Mouse (Mus musculus): ENCODE results near the gene Mars. TPM values are rescaled to one million over a fixed set of nuclear protein-coding genes. Genes with fewer than 3 reads are reported as not detected.
A peak's percentile ranks its signal among the peaks of the same experiment; 100 is the strongest.

Mars gene
- total RNA-seq, 2 experiments from 2014 or later, result 105 to 221 TPM

DNA sequence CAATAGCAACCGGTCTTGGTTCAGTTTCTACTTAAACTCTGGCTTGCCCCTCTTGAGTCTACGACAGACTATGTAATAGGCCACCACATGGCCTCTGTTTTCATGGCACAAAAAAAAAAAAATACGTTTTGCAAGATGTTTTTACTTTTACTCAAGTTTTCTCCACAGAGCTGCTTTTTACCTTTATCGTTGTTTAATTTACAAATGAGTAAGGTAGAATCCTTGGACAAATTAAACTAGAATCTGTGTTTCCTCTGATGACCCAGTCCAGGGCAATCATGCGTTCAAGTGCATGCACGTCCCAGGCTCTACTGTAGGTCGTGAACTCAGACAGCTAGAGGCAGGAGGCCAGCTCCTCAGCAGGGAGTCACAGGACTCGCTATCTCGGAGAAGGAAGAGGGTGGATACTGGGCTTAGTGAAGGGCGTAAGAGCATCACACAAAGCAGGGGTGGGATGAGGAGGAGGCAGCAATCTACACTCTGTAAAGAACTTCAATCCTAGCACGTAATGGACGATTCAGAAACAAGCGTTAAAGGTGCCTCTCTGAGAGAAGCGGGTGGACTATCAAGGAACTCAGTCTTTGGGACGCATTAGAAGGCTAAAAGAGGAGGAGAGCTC, 21.9 kb downstream of the Mars start:
- no peak for ATAC-seq (replicated peaks; ENCODE audit: poor library complexity, severe bottlenecking)

DNA sequence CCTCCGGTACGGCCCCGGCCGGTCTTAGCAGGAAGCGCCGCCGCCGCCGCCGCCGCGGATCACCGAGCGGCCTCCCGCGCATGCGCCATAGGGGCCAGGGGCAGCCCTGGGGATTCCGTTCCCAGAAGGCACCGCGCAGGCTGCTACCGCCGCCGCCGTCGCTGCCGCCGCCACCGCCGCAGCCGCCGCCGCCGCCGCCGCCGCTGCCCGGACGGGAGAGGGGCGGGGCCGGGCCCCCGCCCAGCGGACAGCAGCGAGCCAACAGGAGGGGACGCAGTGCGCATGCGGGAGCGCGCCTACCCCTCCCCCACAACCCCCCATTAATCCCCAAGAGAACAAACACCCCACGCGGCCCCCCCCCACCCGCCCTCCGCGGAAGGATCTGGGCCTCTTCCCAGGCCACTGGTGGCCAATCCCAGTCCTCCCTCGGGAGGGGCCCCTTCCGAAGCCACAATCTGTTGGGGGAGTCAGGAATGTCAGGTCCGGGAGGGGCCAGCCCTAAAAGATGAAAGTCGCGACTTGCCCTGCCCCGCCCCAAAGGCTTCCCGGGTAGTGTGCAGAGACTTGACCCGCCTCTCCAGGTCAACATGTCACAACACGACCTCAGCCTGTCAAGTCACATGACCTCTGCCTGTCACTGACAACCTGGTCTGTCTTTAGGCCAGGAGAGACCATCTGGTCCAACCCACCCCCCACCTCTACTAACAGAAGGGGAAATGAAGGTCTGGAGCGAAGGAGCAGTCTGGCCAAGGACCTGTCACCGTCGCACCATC, 22.6 kb downstream of the Mars start, which contains the start of gene Mbd6:
Gene Mbd6, minus strand, starts transcription at position 219 of the 773 bp plus-strand sequence.
- ATAC-seq (replicated peaks; ENCODE audit: poor library complexity, severe bottlenecking), result peak; percentile 38

DNA sequence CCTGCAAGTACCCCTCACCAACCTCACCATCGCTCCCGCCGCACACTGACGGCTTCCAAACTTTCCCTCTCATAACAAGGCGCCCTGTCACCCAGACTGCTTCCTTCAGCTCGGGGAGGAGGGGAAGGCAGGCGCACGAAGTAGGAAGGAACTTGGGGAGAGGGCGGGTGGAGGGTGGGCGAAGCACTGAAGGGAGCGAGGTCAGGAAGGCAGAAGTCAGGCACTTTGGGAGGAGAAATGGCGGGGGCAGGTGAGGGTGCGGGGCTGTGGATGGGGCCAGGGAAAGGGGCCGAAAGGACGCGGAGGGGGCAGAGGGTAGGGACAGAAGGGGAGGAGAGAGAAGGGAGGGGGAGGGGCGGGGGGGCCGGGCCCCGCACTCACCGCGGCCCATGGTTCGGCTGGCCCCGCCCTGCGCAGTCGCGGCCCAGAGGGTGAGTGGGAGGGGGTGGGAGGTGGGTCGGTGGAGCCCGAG, 23.2 kb downstream of the Mars start:
- 0 out of 2 replicates have a peak, but pooled peaks have one; percentile 0 for ATAC-seq (replicated peaks; ENCODE audit: poor library complexity, severe bottlenecking)

DNA sequence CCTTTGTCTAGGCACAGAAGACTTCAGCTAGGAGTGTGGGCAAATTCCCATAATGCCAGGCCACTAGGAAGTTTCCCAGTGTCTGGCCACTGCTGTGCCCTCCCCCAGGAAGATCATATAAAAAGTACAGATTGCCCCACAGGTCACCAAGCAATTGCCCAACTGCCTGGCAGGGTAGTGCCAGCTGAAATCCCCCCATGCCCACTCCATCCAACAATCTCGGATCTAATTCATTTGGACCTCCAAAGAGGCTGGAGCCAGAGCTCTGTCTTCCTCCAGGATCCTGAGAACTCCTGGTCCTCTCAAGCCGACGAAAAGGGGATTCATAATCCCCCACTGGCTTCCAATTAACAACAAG, 23.7 kb downstream of the Mars start:
- ATAC-seq (replicated peaks; ENCODE audit: poor library complexity, severe bottlenecking), result no peak

DNA sequence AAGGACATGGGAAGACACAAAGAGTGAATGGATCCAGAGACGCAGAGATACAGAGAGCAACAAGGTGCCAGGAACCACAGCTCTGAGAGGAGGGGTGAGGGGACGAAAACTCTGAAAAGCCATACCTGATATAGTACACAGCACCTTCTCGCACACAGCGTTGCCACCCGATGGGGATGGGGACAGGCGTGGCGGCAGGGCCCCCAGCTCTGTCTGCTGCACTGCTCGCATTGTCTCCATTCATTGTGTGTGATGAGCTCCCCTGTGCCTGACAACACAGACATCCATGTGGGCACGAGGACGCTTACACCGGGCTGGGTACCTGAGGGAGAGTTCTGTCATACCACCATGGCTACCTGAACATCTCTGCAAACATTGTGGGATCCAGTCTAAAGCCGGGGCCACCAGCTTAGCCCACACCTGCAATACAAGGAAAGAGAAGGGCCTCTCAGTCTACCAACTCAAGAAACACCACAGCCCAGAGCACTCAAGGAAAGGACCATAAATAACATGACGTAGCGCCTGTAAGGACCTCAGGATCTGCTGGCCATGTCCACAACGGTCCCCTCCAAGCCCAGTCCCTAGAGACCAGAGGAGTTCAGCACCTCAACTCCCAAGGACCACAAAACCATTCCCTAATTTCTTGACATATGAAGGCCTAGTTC, 24.2 kb downstream of the Mars start:
- no peak for ATAC-seq (replicated peaks; ENCODE audit: poor library complexity, severe bottlenecking)

DNA sequence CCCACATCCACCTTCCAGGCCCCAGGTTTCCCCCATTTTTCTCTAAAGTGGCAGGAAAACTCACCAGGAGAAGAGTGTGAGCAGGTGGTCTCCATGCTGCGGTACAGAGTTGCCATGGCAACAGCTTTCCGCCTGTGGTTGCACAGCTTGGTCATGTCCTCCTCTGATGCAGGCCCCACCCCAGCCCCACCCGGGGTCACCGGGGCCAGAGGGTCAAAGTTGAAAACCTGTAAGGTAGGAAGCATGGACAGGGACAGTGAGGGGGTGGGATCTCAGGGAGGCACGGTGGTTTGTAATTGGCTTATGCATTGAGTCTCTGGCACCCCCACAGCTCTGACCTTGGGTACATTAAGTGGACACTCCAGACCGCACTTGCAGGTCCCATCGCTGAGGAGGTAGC, 24.9 kb downstream of the Mars start:
- no peak for ATAC-seq (replicated peaks; ENCODE audit: poor library complexity, severe bottlenecking)

DNA sequence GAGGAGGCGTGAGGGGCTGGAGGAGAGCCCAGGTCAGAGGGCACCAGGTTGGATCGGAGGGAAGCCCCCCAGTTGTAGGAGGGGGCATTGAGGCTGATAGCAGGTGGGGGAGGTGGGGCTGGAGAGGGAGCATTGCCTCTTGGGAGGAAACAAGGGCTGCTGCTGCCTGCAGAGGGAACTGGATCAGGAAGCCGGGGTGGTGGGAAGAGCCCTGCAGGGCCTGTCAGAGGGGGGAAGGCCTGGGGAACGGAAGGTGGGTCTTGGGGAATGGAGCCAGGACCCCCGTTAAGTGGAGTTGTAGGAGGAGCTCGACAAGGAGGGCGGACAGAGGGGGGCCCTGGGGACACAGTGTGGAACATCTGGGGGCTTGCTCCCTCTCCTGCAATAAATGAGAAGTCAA, 25.4 kb downstream of the Mars start:
- ATAC-seq (replicated peaks; ENCODE audit: poor library complexity, severe bottlenecking), result no peak

DNA sequence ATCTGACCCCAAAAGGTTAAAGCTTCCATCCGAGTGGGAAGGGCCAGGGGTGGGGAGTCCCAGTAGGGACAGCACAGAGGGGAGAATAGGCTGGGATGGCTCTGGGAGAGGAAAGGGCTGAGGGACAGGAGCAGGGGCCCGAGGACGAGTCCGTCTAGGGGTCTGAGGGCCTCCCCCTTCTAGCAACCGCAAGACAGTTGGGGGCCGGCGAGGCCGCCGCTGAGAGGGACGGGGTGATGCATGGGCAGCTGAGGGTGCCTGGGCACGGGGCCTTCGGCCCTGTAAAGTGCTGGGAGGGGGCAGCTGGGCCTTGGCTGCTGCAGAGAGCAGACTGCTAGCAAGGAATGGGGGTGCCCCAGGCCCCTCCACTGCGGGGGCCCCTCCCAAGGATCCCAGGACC, 25.9 kb downstream of the Mars start:
- ATAC-seq (replicated peaks; ENCODE audit: poor library complexity, severe bottlenecking), result no peak

DNA sequence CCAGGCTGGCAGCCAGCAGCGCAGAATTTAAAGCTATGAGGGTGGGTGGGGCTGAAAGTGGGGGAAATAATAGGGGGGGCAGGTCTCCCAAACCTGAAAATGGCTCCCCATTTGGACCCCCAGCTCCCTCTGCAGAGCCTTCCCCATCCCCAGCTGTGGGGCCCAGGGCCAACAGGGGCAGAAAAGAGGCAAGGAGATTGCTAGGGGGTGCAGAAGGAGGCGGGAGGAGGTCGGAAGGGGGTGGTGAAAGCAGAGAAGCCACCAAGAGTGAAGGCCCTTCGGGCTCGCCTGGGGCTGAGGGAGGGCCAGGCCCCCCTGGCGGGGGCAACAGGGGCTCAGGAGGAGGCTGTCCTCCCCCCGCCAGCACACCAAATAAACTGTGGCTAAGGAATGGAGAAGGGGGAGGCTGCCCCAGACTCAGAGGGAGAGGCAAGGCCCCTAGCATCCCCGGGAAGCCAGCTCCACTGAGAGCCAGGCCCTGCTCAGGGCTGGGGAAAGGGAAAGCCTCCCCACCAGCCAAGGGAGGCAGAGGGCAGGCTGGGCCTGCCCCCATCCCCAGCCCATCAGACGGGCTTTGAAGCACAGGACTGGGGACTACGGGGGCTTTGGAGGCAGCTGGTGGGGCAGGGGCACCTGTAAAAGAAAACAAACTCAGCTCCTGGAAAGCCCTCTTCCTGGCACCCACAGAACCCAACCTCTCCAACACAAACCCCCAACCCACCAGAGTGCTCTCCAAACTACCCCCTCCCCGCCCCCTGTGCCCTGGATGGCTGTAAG, 26.7 kb downstream of the Mars start:
- no peak for ATAC-seq (replicated peaks; ENCODE audit: poor library complexity, severe bottlenecking)

DNA sequence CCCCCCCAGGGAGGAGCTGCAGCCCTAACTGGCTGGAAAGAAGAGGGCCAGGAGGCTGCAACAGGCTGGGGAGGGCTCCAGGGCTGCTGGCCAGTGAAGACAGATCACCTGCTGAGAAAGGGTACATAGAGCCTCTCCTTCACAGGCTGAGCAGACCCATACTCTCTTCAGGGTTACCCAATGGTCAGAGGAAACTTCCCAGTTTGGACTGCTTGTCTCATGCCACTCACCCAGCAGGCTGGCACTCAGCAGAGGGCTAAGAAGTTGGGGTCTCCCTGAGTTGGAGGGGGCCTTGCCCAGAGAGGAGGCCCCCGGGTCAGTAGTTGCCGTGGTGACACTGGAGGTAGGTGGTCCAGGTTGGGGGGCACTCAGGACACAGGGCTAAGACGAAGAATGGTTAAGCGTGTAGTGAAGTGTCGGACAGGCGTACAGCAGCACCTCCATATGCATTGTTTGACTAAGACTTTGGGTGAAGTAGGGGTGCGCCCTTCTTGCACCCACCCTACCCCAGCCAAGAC, 27.4 kb downstream of the Mars start:
- ATAC-seq (replicated peaks; ENCODE audit: poor library complexity, severe bottlenecking), result no peak

DNA sequence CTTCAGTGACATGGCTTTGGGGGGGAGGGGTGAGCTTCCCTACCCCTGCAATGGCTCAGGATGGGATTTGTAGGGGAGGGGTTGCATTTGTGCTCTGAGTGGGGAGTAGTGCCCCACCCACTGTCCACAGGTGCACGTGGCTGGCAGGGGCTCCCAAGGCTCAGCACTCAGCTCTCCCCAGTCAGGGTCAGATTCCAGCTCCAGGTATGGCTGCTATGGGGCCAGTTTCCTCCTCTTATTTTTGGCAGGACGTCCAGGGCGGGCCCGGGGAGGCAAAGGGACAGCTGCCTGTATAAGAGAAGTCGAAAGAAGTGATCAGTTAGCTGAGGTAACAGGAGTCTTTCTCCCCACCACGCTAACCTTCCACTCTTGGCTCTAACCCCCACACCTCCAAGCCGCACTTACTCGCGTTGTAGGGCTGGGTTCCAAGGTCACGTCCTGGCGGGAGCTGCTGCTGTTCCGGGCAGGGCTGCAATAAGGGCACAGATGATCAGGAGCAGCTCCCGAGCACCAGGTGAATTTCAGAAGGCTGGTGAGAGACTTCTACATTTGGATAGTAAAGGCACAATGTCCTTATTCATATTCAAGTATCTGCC, 28.9 kb downstream of the Mars start:
- no peak for ATAC-seq (replicated peaks; ENCODE audit: poor library complexity, severe bottlenecking)

DNA sequence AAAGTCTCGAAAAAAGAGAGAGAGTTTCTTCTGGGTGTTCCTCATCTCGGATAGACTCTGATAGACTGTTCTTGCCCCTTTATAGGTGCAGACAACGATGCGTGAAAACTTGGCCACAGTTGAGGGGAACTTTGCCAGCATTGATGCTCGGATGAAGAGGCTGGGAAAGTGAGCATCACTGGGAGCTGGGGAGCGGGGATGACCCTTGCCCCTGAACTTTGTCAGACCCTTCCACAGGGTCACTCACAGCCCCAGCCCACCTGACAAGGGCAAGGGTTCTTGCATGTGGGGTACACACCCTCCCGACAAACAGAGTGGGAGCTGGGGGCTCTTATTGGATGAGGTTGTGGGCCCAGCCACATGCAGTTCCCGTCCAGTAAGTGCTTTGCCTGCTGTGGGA, 30.3 kb downstream of the Mars start:
- ATAC-seq (replicated peaks; ENCODE audit: poor library complexity, severe bottlenecking), result no peak

DNA sequence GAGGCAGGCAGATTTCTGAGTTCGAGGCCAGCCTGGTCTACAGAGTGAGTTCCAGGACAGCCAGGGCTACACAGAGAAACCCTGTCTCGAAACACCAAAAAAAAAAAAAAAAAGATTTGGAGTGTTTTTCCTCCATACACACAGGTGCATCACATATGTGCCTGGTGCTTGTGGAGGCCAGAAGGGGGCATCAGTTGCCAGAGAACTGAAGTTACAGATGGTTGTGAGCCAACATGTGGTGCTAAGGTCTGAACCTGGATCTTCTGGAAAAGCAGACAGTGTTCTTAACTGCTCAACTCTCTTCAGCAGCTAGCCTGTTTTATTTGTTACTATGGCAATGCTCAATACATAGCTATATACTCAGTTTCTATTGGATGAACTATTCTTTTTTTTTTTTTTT, 31.9 kb downstream of the Mars start:
- no peak for ATAC-seq (replicated peaks; ENCODE audit: poor library complexity, severe bottlenecking)

DNA sequence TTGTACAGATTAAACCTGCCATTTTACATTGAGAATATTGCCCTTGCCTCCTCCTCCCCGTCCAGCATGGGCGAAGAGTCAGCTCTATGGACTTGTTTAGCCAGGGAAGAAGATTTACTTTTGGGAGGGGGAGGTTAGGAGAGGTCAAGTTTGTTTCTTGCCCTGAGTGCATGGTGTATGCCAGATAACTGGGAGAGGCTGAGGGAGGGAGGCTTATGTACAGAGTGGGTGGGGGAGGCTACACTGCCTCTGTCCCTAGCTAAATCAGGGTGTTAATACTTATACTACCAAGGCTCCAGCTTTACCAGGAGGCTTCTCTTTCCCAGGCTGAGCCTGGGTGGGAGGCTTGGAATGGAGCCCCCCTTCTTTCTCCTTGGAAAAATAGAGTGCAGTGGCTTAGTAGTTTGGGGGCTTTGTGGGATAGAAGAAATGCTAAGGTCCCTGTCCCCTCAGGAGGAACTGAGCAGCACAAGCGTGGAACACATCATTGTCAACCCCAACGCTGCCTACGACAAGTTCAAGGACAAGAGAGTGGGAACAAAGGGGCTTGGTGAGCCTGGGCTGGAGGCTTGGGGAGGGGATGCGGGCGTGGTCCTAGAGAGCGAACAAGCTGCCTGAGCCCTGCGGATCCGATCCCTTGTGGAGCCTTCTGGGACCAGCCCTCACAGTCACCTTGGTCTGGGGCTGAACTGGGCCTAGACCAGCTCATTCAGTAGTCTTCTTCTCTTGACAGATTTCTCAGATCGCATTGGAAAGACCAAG, 37.1 kb downstream of the Mars start:
- ATAC-seq (replicated peaks; ENCODE audit: poor library complexity, severe bottlenecking), result no peak

DNA sequence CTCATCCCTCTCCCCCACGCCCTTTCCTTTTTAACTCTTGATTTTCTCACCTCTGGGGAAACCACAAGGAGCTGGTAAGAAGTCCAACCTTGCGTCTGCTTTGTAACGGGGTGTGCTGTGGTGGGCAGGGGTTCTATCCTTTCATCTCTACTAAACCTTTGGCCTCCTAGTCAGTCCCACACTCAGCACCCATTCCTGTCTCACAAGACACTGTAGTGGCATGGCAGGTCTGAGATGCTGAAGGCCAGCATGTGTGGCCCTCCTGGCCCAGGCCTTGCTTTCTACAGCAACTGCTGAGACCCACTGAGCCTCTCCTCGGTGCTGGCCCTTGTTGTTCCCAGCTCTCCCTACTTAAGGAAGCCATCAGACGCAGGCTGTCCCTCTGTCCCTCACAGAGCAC, 39.2 kb downstream of the Mars start:
- no peak for ATAC-seq (replicated peaks; ENCODE audit: poor library complexity, severe bottlenecking)

DNA sequence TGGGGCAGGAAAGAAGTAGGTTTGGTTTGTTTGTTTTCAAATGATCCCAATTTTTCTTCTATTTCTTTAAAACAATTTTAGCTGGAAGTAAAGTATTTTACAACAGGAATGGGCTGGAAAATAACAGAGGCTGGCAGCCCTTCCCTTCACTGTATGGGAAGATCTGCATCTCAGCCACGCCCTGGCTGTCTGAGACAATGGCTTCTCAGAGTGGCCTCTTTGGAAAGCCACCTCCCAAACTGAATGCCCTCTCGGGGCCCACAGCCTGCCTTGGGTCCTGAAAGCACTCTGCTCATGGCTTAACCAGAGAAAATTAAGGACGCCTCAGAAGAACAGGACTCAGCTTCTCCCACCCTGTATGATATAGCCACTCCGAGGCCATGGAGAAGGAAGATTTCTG, 41.7 kb downstream of the Mars start:
- no peak for ATAC-seq (replicated peaks; ENCODE audit: poor library complexity, severe bottlenecking)

DNA sequence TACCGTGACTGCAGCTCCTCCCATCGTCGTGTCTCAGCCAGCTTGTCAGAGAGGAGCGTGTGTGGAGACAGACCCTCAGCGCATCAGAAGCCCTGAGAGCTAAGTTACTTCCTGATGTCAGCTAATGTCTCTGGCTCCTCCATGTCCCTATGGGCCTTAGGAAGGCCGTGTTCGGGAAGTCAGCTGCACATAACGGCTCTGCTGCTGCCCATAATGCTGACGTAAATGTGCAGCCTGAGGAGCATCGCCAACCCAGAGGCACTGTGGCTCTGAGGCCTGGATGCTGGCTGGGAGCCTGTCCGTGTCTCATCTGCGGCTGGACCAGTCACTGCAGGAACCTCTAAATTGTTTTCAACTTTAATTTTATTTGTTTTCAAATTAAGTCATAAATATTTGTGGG, 42.5 kb downstream of the Mars start:
- no peak for ATAC-seq (replicated peaks; ENCODE audit: poor library complexity, severe bottlenecking)

DNA sequence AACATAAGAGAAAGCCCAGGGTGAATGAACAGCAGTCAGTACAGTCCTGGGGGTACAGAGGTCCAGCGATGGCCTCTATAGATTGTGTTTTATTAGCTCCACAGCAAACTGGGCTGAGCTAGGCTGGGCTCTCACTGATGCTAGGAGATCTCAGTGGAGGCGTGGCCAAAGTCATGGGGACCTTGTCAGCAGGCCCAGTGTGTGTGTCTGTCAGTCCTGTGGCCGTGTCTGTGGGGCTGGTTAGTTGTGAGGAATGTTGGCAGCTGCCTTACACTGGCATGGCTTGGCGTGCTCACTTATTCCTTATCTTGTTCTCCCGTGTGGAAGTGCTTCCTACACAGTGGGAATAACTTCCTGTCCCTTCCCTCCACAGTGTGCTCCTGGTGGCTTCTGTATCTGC, 43.2 kb downstream of the Mars start:
- ATAC-seq (replicated peaks; ENCODE audit: poor library complexity, severe bottlenecking), result no peak

DNA sequence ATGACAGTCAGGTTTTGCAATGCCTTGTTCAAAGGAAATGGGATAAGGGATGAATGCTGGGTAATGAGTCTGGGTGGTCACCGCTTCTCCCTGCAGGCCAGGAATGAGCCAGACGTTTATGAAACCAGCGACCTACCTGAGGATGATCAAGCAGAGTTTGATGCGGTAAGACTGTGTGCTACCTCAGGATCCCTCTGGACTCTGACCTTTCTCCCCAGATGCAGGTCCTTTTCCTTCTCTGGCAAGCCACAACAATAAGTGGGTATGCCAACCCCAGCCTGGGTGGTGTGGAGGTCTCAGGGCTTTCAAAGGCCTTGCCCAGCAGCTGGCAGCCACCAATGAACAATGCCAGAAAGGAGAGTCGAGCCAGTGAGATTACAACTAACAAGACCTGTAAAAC, 44.3 kb downstream of the Mars start:
- ATAC-seq (replicated peaks; ENCODE audit: poor library complexity, severe bottlenecking), result no peak

All from granulocyte monocyte progenitor cell, adult 5-6 weeks (primary cell).